Mouse (Mus musculus) urinary bladder, postnatal 36 days (tissue): ENCODE measurements around the gene Pip4k2b.
A peak's percentile ranks its signal among the peaks of the same experiment; 100 is the strongest.
"Not testable (repeated sequence)": the region's sequence is repeated elsewhere in the genome, so short reads cannot be mapped to it uniquely, and the experiment has no call there.

Source experiments
- DNase-seq, 2 experiments: peaks; one replicate each; pipeline ENCODE4 v3.0.0; 2022; ENCODE audit warnings: low spot score in 2 of 2, mixed read lengths in 1 of 2

The Pip4k2b gene

DNA sequence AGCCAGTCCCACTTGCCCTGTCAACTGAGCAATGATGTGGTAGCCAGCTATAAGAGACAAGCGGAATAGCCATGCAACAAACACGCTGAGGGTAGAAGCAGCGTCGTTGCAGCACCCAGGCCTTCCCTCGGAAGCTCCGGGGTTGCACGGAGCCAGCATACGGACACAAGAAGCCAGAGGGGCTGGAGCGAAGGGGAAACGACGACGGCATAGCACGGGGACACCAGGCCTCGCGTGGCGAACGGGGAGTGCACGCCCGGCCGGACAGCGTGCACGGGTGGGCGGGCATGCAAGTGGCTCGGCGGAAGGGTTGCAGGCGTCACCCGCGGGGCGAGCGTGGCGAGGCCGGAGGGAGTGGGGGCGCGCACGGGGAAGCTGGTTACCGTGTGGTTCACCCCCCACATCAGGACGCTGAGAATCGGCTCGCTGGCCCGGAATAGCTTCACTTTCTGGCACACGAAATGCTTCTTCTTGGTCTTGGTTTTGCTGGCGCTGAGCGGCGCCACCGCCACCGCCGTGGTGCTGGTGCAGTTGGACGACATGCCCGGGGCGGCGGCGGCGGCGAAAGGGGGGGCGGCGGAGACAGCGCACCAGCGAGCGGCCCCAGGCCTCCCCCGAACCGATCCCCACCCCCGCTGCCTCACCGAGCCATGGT, at the start of gene Pip4k2b:
Gene Pip4k2b, minus strand, starts transcription at position 642 of the 655 bp plus-strand sequence.
- peak; percentile 23 to 49 for DNase-seq

DNA sequence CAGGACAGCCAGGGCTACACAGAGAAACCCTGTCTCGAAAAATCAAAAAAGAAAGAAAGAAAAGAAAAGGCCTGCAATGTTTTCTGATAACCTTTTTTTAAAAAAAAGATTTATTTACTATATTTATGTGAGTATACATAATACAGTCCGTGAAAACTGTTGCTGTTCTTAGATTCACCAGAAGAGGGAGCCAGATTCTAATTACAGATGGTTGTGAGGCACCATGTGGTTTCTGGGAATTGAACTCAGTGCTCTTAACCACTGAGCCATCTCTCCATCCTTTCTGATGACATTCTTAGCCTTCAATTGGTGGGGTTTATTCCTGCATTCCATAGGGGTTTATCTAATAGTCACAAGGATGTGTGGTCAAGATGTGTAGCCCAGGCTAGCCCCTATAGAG, 48.7 kb upstream of the Pip4k2b start:
- no peak for DNase-seq

DNA sequence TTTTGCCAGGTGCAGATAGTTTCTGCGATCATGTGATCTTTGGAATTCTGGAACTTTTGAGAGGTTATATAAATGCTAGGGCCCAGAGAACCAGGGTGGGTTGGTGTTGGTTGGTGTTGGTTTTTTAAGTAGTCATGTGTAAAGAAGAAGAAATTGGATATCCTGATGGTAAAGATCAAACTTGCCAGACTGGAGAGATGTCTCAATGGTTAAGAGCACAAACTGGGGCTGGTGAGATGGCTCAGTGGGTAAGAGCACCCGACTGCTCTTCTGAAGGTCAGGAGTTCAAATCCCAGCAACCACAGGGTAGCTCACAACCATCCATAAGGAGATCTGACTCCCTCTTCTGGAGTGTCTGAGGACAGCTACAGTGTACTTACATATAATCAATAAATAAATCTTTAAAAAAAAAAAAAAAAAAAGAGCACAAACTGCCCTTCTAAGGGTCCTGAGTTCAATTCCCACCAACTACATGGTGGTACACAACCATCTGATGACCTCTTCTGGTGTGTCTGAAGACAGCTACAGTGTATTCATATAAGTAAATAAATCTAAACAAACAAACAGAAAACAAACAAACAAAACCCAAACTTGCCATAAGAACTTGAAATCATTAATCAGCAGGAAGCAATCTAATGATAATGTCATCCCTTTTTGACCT, 46.4 kb upstream of the Pip4k2b start:
- not testable (repeated sequence) for DNase-seq

DNA sequence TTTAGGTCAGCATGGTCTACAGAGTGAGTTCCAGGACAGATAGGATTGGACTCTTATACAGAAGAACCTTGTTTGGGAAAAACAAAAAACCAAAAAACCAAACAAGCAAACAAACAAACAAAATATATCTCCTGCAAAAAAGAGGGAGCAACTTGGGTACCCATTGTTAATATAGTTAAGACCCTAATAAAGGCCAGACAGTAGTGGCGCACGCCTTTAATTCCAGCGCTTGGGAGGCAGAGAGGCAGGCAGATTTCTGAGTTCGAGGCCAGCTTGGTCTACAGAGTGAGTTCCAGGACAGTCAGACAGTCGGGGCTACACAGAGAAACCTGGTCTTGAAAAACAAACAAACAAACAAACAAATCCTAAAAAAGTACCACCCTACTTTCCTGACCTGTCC, 45.2 kb upstream of the Pip4k2b start:
- DNase-seq: no peak

DNA sequence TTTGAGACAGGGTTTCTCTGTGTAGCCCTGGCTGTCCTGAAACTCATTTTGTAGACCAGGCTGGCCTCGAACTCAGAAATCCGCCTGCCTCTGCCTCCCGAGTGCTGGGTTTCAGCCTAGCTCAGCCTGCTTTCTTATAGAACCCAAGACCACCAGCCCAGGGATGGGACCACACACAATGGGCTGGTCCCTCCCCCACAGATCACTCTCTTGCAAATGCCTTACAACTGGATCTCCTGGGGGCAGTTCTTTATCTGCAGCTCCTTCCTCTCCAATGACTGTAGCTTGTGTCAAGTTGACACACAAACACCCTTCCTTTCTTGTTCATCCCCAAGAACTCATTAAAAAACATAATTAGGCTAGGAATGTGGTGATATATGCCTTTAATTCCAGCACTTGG, 43.5 kb upstream of the Pip4k2b start:
- no peak for DNase-seq

DNA sequence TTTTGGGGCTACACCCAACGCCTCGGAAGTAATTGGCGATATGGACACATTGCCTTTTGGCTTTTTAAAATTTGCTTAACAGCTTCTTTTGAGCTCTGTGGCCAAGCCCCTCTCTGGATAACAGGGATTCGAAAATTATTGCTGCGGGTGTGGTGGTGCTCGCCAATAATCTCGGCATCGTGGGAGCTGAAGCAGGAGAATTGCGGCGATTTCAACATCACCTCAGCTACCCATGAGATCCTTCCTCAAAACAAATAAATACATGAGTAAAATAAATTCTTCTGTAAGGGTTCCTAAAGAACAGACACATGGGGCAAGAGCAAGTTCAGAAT, 38.0 kb upstream of the Pip4k2b start:
- no peak for DNase-seq

DNA sequence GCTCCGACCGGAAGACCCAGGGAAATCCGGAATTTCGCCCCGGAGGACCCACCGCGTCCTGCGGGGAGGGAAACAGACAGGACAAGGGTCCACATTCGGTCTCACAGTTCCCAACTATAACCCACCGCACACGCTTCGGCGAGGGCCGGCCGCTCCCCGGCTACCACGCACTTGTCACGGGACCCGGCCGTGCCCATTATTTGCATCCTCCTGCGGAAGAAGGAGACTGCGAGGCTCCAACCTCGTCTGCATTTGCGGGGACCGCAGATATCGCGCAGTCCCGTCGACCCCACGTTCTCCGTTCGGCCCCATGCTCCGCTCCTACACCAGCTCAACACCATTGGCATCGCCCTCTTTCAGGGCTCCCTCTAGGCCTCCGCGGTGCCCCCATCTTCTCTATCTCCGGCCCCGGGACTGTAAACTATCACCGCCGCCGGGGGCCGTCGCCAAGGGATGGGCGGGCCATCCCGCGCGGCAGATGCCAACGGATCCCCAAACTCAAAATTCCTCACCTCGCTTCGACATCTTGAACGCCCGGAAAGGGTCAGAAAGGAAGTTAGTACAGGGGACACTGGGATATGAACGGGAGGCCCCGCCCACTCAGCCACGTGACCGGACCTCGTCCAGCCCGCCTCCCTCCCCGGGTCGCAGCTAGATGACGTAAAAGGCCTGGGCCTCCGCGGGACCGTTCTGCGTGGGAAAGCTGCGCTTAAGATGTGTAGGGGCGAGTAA, 37.5 kb upstream of the Pip4k2b start, which contains the start of gene Rpl23:
Gene Rpl23, minus strand, starts transcription at position 606 of the 732 bp plus-strand sequence.
- DNase-seq: peak; percentile 98 to 99

DNA sequence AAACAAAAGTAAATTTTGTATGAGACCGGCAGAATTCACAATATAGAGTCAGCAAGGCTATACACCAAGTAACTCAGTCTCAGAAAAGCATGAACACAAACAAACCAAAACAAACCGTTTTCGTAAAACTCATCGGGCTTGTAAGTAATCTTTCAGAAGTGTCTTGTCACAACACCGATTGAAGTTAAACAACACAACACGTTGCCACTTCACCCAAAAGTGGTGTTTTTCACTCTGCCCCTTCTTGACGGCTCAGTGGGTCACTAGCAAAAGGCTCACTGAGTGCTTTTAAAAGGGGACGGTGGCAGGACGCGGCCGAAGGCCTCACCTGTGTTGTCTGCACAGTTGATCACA, 37.0 kb upstream of the Pip4k2b start:
- no peak for DNase-seq

DNA sequence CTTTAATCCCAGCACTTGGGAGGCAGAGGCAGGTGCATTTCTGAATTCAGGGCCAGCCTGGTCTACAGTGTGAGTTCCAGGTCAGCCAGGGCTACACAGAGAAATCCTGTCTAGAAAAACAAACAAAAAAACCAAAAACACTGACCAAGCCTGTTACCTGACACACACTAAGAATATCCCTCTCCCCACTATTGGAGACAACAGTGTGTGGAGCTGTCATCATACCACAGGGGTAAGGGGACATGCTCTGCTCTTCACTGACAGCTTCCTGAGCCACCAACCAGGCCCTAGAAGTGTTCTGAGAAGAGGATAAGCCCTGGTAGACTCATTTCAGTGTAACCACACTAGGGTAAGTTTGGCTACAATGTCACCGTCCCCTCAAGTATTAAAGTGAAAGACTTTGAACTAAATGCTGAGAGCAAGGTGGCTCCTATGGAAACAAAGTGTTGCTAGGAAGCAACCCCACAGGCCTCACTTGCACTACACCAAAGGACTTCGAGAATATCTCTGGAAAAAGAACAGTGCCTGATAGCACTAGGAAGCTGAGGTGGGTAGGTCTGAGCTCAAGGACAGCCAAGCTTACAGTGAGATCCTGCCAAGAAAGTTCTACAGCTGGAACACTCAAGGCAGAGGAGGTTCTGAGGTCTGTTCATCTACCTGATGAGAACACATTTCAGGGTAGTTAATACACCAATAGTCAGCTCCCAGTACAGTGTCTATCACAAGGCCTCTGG, 35.6 kb upstream of the Pip4k2b start:
- DNase-seq: no peak

DNA sequence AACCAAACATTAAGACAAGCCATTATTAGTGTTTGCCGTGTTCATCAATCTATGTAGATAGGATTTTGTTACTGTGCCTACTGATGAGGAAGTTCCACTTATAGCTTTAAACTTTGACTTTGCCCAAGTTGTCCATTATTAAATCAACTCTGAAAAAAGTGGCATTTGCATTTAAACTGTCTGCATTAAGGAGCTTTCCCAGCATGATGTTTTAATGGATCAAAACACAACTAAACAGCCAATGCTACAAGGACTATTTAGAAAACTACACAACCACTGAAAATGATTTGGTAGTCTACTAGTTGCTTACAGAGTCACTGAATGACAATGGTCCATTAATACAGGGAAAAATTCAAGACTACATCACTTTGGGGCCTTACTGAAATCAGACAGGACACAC, 34.4 kb upstream of the Pip4k2b start:
- no peak for DNase-seq

DNA sequence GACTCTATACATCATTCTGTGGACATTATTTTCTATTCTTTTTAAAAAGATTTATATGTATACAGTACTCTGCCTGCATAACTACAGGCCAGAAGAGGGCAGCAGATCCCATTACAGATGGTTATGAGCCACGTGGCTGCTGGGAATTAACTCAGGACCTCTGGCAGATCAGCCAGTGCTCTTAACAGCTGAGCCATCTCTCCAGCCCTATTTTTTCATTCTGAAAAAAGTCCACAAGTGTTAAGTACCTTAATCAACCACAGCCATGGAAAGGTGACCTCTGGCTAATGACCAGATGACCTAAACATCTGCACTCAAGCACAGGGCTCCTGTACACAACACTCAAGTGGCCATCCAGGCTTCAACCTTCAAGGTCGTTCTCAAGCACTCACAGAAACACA, 32.6 kb upstream of the Pip4k2b start:
- no peak for DNase-seq

DNA sequence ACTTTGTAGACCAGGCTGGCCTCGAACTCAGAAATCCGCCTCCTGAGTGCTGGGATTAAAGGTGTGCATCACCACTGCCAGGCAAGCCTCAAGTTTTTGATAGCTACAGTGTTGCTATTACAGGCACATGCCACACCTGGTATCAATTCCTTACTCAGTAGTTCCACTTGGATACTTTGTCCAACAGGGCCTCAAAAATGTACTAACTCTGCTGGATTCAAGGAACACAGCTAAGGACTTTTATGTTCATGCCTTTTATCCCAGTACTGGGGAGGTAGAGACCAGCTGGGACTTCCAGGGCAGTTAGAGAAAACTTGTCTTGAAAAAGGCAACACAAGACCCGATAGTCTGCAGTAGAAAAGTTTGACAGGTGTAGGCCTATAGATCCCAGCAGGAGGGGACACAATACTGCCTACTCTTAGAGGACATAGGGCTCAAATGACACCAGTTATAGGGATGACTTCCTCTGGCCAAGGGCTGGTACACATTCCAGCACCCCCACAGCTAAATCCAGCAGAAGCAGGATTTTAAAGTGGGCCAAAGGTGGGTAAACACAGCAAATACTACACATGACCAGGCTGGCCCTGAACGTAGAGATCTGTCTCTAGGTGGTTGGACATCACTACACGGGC, 32.1 kb upstream of the Pip4k2b start:
- DNase-seq: no peak

DNA sequence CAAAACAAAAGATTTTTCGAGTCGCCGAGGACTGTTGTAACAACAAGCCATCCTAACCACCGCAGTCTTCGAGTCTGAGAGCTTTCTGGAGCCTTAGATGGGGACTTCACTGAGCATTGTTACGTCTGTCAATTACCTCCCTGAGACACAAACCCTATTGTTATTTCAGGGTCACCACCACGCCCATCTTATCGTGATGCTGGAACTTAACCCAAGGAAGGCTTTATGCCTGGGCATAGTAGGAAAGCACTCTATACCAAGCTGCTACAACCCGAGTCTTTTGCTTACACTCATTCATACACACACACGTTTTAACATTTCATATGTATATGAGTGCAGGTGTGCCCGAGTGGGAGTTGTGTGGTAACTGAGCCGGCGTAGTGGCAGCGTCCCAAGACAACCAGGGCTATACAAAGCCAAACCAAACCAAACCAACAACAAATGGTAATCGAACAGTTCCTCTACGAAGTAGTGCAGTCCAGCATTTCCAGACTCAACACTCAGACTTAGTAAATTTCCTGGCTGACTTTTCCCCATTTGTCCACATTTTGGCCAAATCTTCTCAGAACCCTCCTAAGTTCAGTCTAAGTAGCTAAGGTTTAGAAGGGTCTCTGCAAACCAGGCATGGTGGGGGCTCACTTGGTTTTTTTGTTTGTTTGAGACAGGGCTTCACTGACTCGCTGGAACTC, 31.4 kb upstream of the Pip4k2b start, which contains the start of gene 1700001P01Rik:
Gene 1700001P01Rik, minus strand, starts transcription at position 111 of the 689 bp plus-strand sequence.
- no peak for DNase-seq

DNA sequence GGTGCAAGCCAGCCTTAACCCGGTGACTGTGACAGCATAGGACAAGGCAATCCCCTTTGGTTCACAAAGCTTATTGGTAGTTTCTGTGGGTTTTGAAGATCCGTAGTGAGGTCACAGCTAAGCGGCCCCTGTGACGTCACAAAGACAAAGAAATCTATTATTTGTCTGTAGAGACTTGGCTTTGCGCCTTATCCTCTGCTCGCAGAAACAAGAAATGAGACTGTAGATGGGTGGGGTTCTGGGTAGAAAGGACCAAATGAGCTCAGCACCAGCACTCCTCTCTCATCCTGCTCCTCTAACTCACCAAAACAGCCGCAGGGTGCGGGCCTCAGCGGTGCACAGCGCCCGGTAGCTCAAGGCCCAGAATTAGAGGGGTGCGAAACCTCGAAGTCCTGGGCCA, 30.7 kb upstream of the Pip4k2b start:
- DNase-seq: no peak

DNA sequence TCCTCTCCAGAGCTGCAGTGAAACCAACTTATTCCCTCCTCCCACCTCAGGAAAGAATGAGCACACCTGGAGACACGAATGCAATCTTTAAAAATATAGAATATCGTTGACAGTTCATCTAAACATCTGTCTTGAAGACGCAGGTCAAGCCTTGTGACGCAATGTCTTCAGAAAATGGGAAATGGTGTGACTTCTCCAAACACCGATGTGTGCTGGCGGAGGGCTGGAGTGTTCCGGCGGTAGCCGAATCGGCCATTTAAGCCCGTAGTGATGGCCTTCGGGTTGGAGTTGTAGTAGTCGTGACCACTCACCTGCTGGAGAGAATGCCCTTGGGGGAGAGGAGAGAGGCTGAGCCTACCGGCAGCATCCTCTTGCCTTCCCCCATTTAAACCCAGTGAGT, 26.9 kb upstream of the Pip4k2b start:
- DNase-seq: no peak

DNA sequence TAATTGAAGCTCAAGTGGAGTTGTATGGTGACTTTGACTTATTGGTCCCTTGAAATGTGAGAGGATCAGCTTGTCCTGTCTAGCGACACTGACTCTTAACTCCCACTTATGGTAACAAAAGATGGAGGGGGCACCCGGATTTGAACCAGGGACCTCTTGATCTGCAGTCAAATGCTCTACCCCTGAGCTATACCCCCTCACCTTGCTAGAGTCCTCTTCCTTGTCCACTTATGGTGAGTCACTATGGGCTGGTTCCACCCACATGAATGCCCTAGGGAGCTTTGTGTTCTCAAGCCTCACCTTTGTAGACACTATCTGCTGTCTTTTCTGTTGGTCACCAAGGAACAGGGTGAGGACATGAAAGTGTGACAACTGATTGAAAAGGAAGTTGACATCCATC, 25.2 kb upstream of the Pip4k2b start:
- peak; percentile 77 to 82 for DNase-seq

DNA sequence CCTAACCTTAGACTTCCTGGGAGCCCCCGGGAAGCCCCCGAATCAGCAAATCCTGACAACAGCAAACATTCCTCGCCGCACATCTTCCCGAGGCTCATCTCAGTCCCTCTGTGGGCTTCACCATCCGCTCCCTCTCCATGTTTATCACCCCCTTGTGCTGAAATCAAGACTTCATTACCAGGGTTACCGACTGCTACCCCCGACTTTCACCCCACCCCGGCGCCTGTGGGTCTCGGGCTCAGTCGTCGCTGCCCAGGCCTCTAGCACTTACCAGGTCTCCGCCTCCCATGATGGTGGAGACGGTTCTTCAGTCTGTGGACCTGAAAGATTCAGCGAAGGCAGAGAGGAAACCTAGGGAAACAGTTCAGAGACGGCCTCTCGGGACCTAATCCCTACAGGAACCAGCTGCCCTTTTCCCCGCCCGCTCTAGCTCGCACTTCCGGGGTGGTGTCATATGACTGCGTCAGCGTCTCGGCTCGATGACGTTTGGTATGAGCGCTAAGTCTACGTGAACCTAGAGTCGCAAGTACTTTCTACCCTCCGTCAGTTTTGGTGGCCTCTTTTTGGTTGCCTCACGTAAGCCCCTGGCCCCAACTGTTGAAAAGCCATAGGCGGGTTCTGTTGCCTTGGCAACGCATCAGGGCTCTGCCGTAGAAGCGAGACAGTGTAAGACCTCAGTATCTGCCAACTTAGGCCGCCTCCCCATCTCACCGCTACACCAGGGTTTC, 21.8 kb upstream of the Pip4k2b start, which contains the start of gene Cwc25:
Gene Cwc25, minus strand, starts transcription at position 403 of the 728 bp plus-strand sequence.
- DNase-seq: peak; percentile 95

DNA sequence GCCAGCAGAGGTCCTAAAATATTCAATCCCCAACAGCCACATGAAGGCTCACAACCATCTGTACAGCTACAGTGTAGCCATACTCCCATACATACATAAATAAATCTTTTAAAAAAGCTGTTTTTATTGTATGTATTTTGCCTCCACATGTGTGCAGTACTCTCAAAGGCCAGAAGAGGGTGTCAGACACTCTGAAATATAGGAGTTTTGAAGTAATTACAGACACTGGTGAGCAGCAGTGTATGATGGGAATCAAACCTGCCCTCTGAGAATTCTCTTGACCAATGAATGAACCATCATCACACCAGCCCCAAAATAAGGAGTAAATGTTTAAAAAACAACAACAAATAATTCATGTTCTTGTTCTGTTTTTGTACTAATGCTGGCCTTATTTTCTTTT, 17.1 kb upstream of the Pip4k2b start:
- DNase-seq: no peak

DNA sequence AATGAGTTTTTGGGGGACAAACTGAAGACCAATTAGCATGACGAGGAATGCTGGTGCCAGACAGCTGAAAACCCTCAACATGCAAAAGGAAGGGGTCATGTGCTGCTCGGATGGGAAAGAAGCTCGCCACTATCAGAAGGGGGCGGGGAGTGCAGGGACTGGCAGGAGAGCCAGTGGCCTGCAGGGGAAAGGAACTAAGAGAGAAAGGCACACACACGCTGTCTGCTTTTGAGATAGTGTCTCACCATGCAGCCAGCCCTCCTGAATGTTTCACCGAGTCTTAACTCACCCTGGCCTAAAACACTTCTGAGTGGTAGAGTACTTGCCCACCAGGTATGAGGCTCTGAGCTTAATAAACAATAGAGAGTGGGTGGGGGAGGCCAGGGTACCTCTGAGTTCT, 14.4 kb upstream of the Pip4k2b start:
- no peak for DNase-seq

DNA sequence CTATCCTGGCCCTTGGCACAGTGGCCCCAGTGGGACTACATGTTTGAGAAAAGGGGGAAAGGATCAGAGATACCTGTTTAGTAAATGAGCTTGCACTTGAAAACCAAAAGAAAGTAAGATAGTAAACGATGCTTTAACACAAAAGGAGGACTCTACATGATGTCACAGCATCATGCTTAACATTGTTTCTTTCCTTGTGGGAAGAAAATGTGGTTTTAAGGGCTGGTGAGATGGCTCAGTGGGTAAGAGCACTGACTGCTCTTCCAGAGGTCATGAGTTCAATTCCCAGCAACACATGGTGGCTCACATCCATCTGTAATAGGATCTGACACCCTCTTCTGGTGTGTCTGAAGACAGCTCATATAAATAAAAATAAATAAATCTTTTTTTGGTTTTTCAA, 13.6 kb upstream of the Pip4k2b start:
- no peak for DNase-seq
